Mouse (Mus musculus): ENCODE results near the gene Cntn5. TPM values are rescaled to one million over a fixed set of nuclear protein-coding genes. Genes with fewer than 3 reads are reported as not detected.

The Cntn5 gene
- polyA plus RNA-seq, 1 experiment, result 5.7 TPM

DNA sequence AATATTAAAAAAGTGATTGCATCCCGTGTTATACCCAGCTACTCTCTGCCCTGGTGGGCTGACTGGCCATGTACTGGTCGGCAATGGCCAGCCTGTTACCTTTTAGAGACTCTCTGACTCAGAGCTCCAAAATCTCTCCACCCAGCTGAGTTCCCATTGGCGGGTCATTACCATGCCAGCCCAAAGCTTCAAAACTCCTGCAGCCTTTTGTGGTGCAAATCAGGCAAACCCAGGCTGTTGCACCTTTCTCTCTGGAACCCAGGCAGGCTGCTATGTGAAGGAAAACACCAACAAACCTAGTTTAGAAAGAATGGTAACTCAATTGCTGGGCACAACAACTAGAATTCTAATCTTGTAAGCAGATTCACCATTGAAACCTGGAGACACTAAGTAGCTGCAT lies 639.0 kb downstream of the Cntn5 start:
- no peak for DNase-seq (ENCODE audit: extremely low spot score in 1 of 2, low spot score in 1 of 2)

GRCm38 (mm10) chr9:10233364-10233763 lies 671.2 kb downstream of the Cntn5 start:
- no peak for DNase-seq (ENCODE audit: extremely low spot score in 1 of 2, low spot score in 1 of 2)

DNA sequence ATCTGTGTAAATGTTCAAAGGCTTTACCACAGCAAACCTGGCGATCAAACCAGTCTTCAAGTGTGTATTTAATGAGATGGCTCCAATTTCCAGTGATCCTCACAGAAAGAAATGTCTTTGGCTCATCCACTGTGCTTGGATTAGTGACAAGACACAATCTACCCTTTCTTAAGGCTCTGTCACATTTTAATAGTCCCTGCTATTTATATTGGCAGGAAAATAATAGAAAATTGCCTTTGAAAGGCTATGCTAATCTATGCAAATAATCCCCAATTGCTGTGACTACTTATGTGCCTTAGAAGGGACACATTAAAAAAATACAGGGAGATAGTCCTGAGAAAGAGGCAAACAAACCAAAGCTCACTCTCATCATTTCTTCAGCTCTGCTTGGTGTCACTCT lies 672.5 kb downstream of the Cntn5 start:
- DNase-seq (ENCODE audit: extremely low spot score in 1 of 2, low spot score in 1 of 2), result no peak

- no peak for DNase-seq (ENCODE audit: extremely low spot score in 1 of 2, low spot score in 1 of 2)
These were observed 673.6 kb downstream of the Cntn5 start for GRCm38 (mm10) chr9:10230973-10231372.

DNA sequence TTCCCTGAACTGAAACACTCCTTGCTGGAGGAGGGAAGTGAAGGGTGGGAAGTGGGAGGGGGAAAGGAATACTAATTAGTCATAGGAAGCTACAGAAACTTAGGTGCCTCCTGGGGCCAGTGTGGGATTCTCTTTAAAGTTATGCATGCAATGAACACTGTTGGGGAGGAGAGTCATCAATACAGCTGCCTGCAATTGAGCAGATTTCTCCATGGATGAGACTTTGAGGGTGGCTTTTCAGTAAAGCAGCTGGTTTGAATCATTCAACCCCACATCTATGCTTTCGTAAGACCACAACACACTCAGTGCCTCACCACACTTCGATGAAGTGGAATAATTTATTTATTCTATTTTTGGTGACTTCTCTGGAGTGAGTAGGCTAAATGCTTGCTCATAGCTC lies 674.9 kb downstream of the Cntn5 start:
- peak; percentile 51 for DNase-seq (ENCODE audit: extremely low spot score in 1 of 2, low spot score in 1 of 2)

DNA sequence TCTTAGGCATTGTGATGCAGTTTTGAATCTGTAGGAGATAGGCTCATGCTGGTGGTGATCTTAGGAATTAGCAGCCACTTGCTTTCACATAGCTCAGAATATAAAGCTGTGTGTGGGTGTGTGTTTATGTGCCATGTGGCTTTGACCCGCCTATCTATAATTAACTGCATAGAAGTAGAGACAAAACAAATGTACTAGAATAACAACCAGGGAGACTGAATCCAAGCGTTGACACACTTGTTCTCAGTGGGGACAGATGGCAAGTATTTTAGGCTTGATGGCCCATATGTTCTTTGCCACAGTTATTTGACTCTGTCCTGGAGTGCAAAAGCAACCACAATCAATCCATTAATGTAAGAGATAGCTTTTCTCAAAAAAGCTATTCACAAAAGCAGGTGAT lies 678.6 kb downstream of the Cntn5 start:
- DNase-seq (ENCODE audit: extremely low spot score in 1 of 2, low spot score in 1 of 2), result peak; percentile 44 to 57

GRCm38 (mm10) chr9:10186063-10186462 lies 718.5 kb downstream of the Cntn5 start:
- DNase-seq (ENCODE audit: extremely low spot score in 1 of 2, low spot score in 1 of 2), result peak in 1 of 2 experiments; percentile 22

DNA sequence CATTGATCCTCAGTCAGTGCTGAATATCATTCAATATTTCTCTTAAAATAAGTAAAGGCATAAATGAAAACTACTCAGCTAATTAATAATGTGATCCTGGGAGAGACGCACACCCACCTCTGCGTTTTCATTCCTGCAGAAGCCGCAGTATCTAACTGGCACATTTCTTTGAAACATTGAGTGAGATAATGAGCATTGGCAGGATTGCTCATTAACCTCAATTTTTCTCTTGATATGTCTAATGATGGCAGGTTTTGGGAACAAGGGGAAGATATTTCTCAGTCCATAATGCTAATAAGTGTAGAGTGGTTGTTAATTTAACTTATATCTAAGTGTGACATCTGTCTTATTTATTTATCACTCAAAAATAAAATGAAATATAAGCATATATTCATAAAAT lies 734.0 kb downstream of the Cntn5 start:
- no peak for DNase-seq (ENCODE audit: extremely low spot score in 1 of 2, low spot score in 1 of 2)

- no peak for DNase-seq (ENCODE audit: extremely low spot score in 1 of 2, low spot score in 1 of 2)
These were observed 783.1 kb downstream of the Cntn5 start for GRCm38 (mm10) chr9:10121350-10122057.

- no peak for DNase-seq (ENCODE audit: extremely low spot score in 1 of 2, low spot score in 1 of 2)
These were observed 788.0 kb downstream of the Cntn5 start for GRCm38 (mm10) chr9:10116581-10116980.

DNA sequence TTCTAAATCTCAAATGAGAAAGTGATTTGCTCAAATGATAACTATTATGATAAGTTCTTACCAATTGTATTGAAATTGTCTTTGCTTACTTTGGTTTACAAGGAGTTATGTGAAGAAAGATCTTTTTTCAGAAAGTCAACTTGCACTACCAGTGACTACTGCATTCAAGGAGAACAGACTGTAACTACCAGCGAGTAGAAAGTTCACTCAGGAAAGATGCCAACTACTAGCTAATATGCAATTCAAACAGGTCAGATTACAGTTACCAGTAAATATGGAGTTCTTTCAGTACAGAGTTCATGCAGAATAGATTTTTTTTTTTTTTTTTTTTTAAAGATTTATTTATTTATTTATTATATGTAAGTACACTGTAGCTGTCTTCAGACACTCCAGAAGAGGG lies 795.4 kb downstream of the Cntn5 start:
- DNase-seq (ENCODE audit: extremely low spot score in 1 of 2, low spot score in 1 of 2), result no peak

DNA sequence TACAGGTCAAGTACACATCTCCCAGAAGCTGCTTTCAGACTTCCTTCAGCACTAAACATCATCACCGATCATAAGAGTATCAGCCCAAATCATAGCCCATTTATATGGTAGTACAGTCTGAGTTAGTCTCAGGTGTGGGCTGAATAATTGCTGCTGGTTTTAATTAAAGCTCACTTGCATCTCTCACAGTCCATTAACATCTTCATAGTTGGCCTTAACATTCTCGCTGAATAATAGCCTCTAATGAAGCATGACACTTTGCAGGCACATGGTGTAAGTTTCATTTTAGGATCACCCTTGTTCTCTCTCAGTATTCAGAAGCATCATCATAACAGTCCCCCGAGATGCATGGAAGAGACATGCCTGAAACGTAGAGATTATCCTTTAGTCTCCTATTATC lies 796.7 kb downstream of the Cntn5 start:
- DNase-seq (ENCODE audit: extremely low spot score in 1 of 2, low spot score in 1 of 2), result no peak

DNA sequence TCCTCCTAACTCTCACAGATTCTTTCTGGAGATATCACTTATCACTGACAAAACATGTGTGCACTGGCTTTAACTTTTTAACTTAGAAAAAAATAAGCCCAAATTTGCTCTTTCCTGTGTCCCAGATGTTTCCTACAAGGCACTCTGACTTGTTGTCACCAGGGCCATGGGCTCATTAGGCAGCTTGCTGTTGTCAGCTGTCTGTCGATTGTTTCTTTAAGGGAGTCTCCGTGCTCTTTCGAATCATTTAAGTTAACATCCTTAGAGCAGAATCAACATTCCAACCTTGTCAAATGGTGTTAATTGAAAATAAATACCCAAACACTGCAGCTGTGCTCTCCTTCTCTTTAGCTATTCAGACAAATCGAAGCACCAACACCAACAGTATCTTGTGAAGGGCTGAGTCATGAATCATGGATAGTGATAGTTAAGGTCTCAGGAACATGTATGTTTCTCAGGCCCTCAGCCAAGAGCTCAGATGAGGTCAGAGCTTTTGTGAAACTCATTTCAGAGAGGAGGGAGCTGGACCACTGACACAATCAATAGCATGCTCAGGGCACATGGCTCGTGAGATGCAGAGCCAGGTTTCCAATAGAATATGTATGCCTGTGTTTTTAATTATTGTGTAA lies 802.6 kb downstream of the Cntn5 start:
- DNase-seq (ENCODE audit: extremely low spot score in 1 of 2, low spot score in 1 of 2), result no peak

DNA sequence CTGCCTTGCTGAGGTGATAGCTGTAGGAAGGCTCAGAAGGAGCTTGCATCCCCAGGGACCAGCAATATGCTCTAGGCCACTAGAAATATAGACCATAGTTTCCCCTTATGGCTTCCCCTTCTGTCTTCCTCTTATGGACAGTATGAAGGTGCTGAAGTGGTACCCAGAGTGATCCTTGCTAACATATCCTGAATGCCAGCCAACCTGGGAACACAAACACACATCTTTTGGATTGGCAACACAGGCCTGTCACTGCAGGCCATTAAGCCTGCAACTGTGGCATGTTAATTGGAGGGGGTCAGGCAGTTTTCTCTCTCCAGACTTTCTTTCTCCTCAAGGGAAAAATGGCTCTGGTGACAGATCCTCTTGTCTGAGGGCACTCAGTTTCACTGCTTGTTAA lies 828.3 kb downstream of the Cntn5 start:
- no peak for DNase-seq (ENCODE audit: extremely low spot score in 1 of 2, low spot score in 1 of 2)

GRCm38 (mm10) chr9:10073401-10073800 lies 831.2 kb downstream of the Cntn5 start:
- no peak for DNase-seq (ENCODE audit: extremely low spot score in 1 of 2, low spot score in 1 of 2)

DNA sequence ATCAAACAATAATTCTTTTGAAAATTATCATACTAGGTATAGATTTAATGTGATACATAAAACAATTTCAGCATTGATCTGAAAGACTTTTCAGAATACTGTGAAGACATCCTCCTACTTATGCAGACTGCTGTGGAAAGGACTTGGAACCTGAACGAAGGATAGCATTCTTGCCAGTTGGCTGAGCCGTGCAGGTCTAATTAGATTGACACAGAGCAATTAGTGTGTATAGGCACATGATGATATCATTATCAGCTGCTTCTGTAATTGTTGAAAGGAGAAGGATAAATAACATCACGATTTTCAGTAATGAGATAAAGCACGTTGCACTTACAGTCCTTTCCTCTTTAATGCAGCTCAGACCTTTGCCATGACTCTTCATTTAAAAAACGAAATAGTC lies 831.7 kb downstream of the Cntn5 start:
- no peak for DNase-seq (ENCODE audit: extremely low spot score in 1 of 2, low spot score in 1 of 2)

DNA sequence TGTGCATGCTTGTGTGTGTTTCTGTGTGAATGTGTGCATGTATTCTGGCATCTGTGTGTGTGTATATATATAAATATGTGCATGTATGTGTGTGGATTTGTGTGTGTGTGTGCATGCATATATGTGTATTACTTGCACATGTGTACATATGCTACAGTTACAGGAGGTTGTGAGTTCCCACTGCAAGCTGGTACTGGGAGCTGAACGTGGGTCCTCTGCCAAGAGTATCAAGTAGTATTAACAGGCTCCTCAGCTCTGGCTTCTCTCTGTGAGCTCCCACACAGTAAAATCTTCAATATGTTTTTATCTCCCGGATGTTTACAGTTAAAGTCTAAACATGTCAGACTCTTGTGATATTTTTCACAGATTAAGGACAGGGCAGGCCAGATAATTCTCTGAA lies 833.3 kb downstream of the Cntn5 start:
- DNase-seq (ENCODE audit: extremely low spot score in 1 of 2, low spot score in 1 of 2), result no peak

- DNase-seq (ENCODE audit: extremely low spot score in 1 of 2, low spot score in 1 of 2), result no peak
These were observed 859.4 kb downstream of the Cntn5 start for GRCm38 (mm10) chr9:10044969-10045789.

DNA sequence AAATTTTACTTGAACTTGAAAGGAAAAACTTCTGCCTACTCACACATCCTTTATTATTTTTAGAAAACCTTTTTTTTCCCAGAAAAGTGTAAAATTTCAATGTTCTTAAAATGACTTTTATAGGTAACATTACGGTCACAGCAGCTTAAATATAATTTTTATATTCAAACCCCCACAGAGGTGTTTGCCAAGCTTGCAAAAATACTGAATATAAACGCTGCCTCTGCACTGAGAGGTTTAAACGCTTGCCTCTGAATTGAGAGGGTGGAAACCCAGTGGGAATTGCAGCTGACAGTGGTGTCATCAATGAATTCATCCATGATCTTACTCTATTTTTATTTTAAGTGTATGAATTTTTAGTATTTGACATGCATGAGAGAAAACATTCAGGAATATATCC lies 861.6 kb downstream of the Cntn5 start:
- peak; percentile 9 to 51 for DNase-seq (ENCODE audit: extremely low spot score in 1 of 2, low spot score in 1 of 2)

DNA sequence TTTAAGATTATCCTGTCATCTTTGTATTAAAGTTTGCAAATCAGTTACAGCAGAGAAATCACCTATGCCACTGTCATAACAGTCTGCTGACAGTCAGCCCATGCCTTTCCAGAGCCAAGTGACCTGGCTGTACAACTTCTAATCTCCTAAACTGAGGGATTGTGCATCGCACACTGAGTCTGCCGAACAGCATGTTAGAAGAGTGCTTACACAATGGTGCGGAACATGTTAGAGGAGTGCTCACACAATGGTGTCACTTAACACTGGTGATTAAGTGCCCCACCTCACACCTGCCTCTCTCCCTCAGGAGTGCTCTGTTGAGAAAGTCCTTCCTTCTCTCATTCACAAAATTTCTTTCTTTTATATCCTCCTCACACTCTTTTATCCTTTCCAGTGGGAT lies 889.4 kb downstream of the Cntn5 start:
- DNase-seq (ENCODE audit: extremely low spot score in 1 of 2, low spot score in 1 of 2), result no peak

- DNase-seq (ENCODE audit: extremely low spot score in 1 of 2, low spot score in 1 of 2), result no peak
These were observed 920.5 kb downstream of the Cntn5 start for GRCm38 (mm10) chr9:9984028-9984427.

GRCm38 (mm10) chr9:9983220-9983619 lies 921.4 kb downstream of the Cntn5 start:
- no peak for DNase-seq (ENCODE audit: extremely low spot score in 1 of 2, low spot score in 1 of 2)

Measured in frontal cortex, adult 2 months (tissue).